Mouse (Mus musculus): ENCODE measurements around the gene Cnn1.

DNA sequence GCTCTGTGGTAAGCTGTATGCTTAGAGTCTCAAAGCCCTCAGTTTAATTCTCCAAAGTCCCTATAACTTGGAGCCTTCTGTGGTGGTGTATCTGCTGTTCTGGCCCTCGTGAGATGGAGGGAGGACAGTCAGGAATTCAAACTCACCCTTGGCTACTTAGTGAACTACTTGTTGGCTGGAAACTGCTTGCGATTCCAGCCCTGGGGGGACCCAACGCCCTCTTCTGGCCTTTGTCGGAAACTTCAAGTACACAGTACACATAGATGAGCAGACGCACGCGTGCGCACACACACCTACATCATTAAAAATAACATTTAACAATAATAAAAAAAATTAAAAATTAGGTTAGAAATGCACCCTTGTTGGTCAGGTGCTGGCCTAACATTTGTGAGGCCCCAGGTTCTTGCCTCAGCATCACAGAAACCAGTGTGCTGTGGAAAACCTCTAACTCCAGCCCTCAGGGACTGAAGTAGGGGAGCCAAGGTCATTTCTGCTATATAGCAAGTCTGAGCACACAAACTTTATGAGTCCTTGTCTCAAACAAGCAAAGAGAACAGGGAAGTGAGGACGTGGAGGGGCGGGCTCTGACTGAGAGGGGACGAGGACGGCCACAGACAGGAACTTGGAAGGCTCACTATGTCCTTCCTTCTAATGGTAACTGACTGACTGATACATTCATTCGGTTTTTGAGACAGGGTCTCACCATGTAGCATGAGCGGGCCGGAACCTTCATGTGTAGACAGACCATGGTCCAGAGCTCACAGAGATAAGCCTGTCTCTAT is 26.4 kb downstream of the Cnn1 start:
- TF ChIP-seq EP300 (IDR thresholded peaks at IDR 0.05; ENCODE audit: low read depth), result no peak
- 0 out of 2 replicates have a peak, but pooled peaks have one; percentile 11 for TF ChIP-seq CTCF (IDR thresholded peaks at IDR 0.05; ENCODE audit: low read depth)
